Mouse (Mus musculus) limb, embryonic 14.5 days (tissue): ENCODE measurements at regions not wholly inside any gene's neighbourhood (a gene's known extent, or its start where the extent isn't known, plus 50 kb on each side); places are given as distances from the start of the nearest gene placed in this dataset.

Experiments used
- ATAC-seq: fragments of 200-750 bp; cut with Nextera tagmentation; 2 replicates; pipeline ENCODE4 v1.8.0; 2017; ENCODE audit warnings: low read depth, moderate number of reproducible peaks, moderate TSS enrichment; ENCODE audit not compliant: low FRiP score
- DNase-seq: peaks from one replicate; pipeline ENCODE4 v3.0.0-alpha.2; 2015; ENCODE audit warnings: low spot score
- H3K27ac ChIP-seq: fragments of 300-500 bp; sonication (generic); replicated peaks from 2 replicates; pipeline ENCODE4 v1.5.1; 2014; ENCODE audit warnings: low read depth, mild to moderate bottlenecking, low read length, moderate library complexity, mixed read lengths
- H3K27me3 ChIP-seq: fragments of 300-500 bp; sonication (generic); 2 replicates; pipeline ENCODE4 v1.6.1; 2014; ENCODE audit warnings: low read length, mixed read lengths; ENCODE audit not compliant: control insufficient read depth, insufficient read depth
- H3K36me3 ChIP-seq: fragments of 300-500 bp; sonication (generic); 2 replicates; pipeline ENCODE4 v1.6.1; 2014; ENCODE audit warnings: mild to moderate bottlenecking, low read length, moderate library complexity, mixed read lengths; ENCODE audit not compliant: control insufficient read depth, insufficient read depth
- H3K4me1 ChIP-seq: fragments of 300-500 bp; sonication (generic); 2 replicates; pipeline ENCODE4 v1.6.1; 2014; ENCODE audit warnings: antibody characterized with exemption, low read length, mixed read lengths; ENCODE audit not compliant: control insufficient read depth, insufficient read depth
- H3K4me2 ChIP-seq: fragments of 300-500 bp; sonication (generic); replicated peaks from 2 replicates; pipeline ENCODE4 v1.6.1; 2014; ENCODE audit warnings: low read depth, mild to moderate bottlenecking, low read length, moderate library complexity; ENCODE audit not compliant: severe bottlenecking
- H3K4me3 ChIP-seq: fragments of 300-500 bp; sonication (generic); replicated peaks from 2 replicates; pipeline ENCODE4 v1.5.1; 2014; ENCODE audit warnings: low read length
- H3K9ac ChIP-seq: fragments of 300-500 bp; sonication (generic); 2 replicates; pipeline ENCODE4 v1.6.1; 2014; ENCODE audit warnings: mild to moderate bottlenecking, low read depth, low read length, moderate library complexity; ENCODE audit not compliant: severe bottlenecking
- H3K9me3 ChIP-seq: fragments of 300-500 bp; sonication (generic); 2 replicates; pipeline ENCODE4 v1.6.1; 2016; ENCODE audit warnings: low read length; ENCODE audit not compliant: control insufficient read depth
- POLR2A ChIP-seq: fragments of 200-500 bp; IDR thresholded peaks from 2 replicates; pipeline ENCODE4 v1.8.0; 2012; ENCODE audit warnings: inconsistent platforms, mild to moderate bottlenecking, moderate library complexity, borderline replicate concordance; ENCODE audit not compliant: insufficient read depth, insufficient read length; ENCODE audit errors: extremely low read depth
- WGBS: fragments of 180-500 bp; shearing (Covaris S2); extraction: QIAGEN DNeasy Blood & Tissue Kit; methylation state at CpG from one replicate; pipeline ENCODE4 v1.1.7; 2014; 5-methylcytosine and 5-hydroxymethylcytosine counted together

DNA sequence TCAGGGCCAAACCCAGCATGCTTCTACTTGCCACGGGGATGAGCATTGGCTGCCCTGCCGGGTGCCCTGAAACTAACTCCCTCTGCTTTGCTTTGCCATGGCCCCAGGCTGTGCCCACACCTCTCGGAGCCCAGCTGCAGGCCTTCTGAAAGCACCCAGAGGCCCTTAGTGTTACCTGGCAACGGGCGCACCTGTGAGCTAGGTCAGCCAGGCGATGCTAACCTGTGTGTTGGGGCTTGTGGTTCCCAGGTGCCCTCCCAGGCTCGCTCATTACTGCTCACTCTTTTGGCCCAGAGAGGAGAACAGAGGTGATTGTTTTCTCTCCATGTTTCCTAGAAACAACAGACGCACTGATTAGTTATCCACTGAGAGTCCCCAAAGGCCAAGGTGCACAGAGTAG is 243.4 kb upstream of the Id4 start:
- H3K9ac ChIP-seq: no peak overlapping the region
- no peak for DNase-seq
- H3K4me3 ChIP-seq: no peak overlapping the region
- 74% methylated on average over 8 of the region's 8 CpGs for WGBS
- no peaks in the 10 kb centered on the region for H3K4me1 ChIP-seq
- H3K27ac ChIP-seq: no peak overlapping the region
- no peaks in the 10 kb centered on the region for H3K9me3 ChIP-seq
- no peaks in the 10 kb centered on the region for H3K27me3 ChIP-seq
- no peak for TF ChIP-seq POLR2A
- H3K36me3 ChIP-seq: no peaks in the 10 kb centered on the region
- no peak overlapping the region for H3K4me2 ChIP-seq
- no peak for ATAC-seq

GRCm38 (mm10) chr13:48018606-48019005 is 242.4 kb upstream of the Id4 start:
- Histone ChIP-seq H3K4me1 (no peaks in the 10 kb centered on the region), H3K36me3 (no peaks in the 10 kb centered on the region), H3K9me3 (no peaks in the 10 kb centered on the region), H3K27ac (no peak overlapping the region), H3K27me3 (no peaks in the 10 kb centered on the region), H3K9ac (no peak overlapping the region), H3K4me2 (no peak overlapping the region), H3K4me3 (no peak overlapping the region)
- no peak for ATAC-seq
- no peak for TF ChIP-seq POLR2A
- 62% methylated on average over 5 of the region's 5 CpGs for WGBS
- no peak for DNase-seq

GRCm38 (mm10) chr13:48022958-48023615 is 237.9 kb upstream of the Id4 start:
- H3K4me3 ChIP-seq: no peak overlapping the region
- no peak for ATAC-seq
- H3K9me3 ChIP-seq: no peaks in the 10 kb centered on the region
- no peak overlapping the region for H3K4me2 ChIP-seq
- no peaks in the 10 kb centered on the region for H3K27me3 ChIP-seq
- DNase-seq: no peak
- H3K36me3 ChIP-seq: no peaks in the 10 kb centered on the region
- TF ChIP-seq POLR2A: no peak
- no peak overlapping the region for H3K27ac ChIP-seq
- WGBS: 74% methylated on average over 7 of the region's 7 CpGs
- H3K9ac ChIP-seq: no peak overlapping the region
- H3K4me1 ChIP-seq: peaks cover 5% of the 10 kb centered on the region; the same call in 1 of the 2 replicates

GRCm38 (mm10) chr13:48027775-48028489 is 233.1 kb upstream of the Id4 start:
- WGBS: 30% methylated on average over 7 of the region's 7 CpGs
- TF ChIP-seq POLR2A: no peak
- Histone ChIP-seq H3K9ac (no peak overlapping the region), H3K27ac (no peak overlapping the region), H3K36me3 (no peaks in the 10 kb centered on the region), H3K27me3 (no peaks in the 10 kb centered on the region), H3K4me1 (peaks cover 7% of the 10 kb centered on the region; the same call in 1 of the 2 replicates), H3K9me3 (no peaks in the 10 kb centered on the region), H3K4me3 (no peak overlapping the region), H3K4me2 (no peak overlapping the region)
- ATAC-seq: 0 out of 2 replicates have a peak, but pooled peaks have one; percentile 9
- peak; percentile 74 for DNase-seq

- WGBS: 74% methylated on average over 8 of the region's 8 CpGs
- H3K4me2 ChIP-seq: no peak overlapping the region
- ATAC-seq (no peak), DNase-seq (no peak)
- H3K9me3 ChIP-seq: no peaks in the 10 kb centered on the region
- no peak for TF ChIP-seq POLR2A
- H3K36me3 ChIP-seq: no peaks in the 10 kb centered on the region
- peaks cover 7% of the 10 kb centered on the region; the same call in 1 of the 2 replicates for H3K4me1 ChIP-seq
- H3K4me3 ChIP-seq: no peak overlapping the region
- H3K27ac ChIP-seq: no peak overlapping the region
- no peaks in the 10 kb centered on the region for H3K27me3 ChIP-seq
- H3K9ac ChIP-seq: no peak overlapping the region
Measured at GRCm38 (mm10) chr13:48031491-48031890, 229.5 kb upstream of the Id4 start.
